Mouse (Mus musculus) cerebellum, adult 2 months (tissue): ENCODE results near the gene Thsd4.

Source experiments
- CTCF ChIP-seq: fragments of 200-500 bp; IDR thresholded peaks from 2 replicates; pipeline ENCODE4 v1.5.1; 2011; ENCODE audit warnings: low read depth, mild to moderate bottlenecking, control low read depth, low read length, moderate library complexity, borderline replicate concordance; ENCODE audit not compliant: insufficient read depth
- POLR2A ChIP-seq: fragments of 200-500 bp; IDR thresholded peaks from 2 replicates; pipeline ENCODE4 v1.6.1; 2011; ENCODE audit warnings: low read length, control low read depth, borderline replicate concordance; ENCODE audit not compliant: insufficient read depth

DNA sequence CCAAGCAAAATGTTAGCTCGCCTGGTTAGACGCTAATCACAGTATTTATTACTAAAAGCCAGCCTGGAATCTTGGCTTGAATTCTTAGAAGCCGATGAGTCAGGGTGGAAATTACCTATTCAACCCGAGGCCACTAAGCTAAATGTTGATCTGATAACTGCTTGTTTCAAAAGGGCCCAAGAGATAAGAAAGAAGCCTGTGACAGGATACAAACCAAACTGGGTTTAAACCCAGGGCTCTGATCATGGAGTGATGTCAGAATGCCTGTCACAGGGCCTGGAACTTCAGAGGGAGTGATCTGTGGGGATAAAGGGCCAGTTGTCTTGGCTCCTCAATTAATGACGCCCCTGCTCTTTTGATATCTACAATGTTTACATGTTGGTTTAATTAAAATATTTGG, 497.3 kb downstream of the Thsd4 start:
- TF ChIP-seq CTCF (no peak), POLR2A (no peak)
